Mouse (Mus musculus) midbrain, embryonic 11.5 days (tissue): ENCODE measurements around the gene Pdpn. TPM values are rescaled to one million over a fixed set of nuclear protein-coding genes. Genes with fewer than 3 reads are reported as not detected.

Experiments used
- ATAC-seq: fragments of 200-750 bp; cut with Nextera tagmentation; 2 replicates; pipeline ENCODE4 v1.8.0; 2017; ENCODE audit warnings: moderate TSS enrichment, moderate library complexity; ENCODE audit not compliant: low FRiP score
- DNase-seq: peaks from one replicate; pipeline ENCODE4 v3.0.0; 2015; ENCODE audit warnings: low spot score; ENCODE audit errors: missing footprints
- H3K27ac ChIP-seq: fragments of 300-500 bp; sonication (generic); 2 replicates; pipeline ENCODE4 v1.5.1; 2014; ENCODE audit warnings: low read depth, low read length
- H3K27me3 ChIP-seq: fragments of 300-500 bp; sonication (generic); 2 replicates; pipeline ENCODE4 v1.6.1; 2014; ENCODE audit warnings: mild to moderate bottlenecking, low read length, moderate library complexity, mixed read lengths; ENCODE audit not compliant: control insufficient read depth, insufficient read depth
- H3K36me3 ChIP-seq: fragments of 300-500 bp; sonication (generic); 2 replicates; pipeline ENCODE4 v1.6.1; 2014; ENCODE audit warnings: mild to moderate bottlenecking, low read length, moderate library complexity, mixed read lengths; ENCODE audit not compliant: control insufficient read depth, insufficient read depth
- H3K4me1 ChIP-seq: fragments of 300-500 bp; sonication (generic); 2 replicates; pipeline ENCODE4 v1.6.1; 2014; ENCODE audit warnings: low read length; ENCODE audit not compliant: control insufficient read depth, insufficient read depth
- H3K4me2 ChIP-seq: fragments of 300-500 bp; sonication (generic); 2 replicates; pipeline ENCODE4 v1.6.1; 2014; ENCODE audit warnings: mild to moderate bottlenecking, moderate library complexity
- H3K4me3 ChIP-seq: fragments of 300-500 bp; sonication (generic); 2 replicates; pipeline ENCODE4 v1.5.1; 2014; ENCODE audit warnings: low read depth, low read length
- H3K9ac ChIP-seq: fragments of 300-500 bp; sonication (generic); 2 replicates; pipeline ENCODE4 v1.6.1; 2014; ENCODE audit warnings: low read length
- H3K9me3 ChIP-seq: fragments of 300-500 bp; sonication (generic); 2 replicates; pipeline ENCODE4 v1.6.1; 2016; ENCODE audit warnings: low read length; ENCODE audit not compliant: control insufficient read depth
- WGBS: fragments of 180-500 bp; shearing (Covaris S2); extraction: QIAGEN DNeasy Blood & Tissue Kit; methylation state at CpG from one replicate; pipeline ENCODE4 v1.1.7; 2014; 5-methylcytosine and 5-hydroxymethylcytosine counted together
- polyA plus RNA-seq: library from polyadenylated mRNA; unstranded; fragments of >200 nt; fragmentation: Nextera tagmentation; extraction: Ambion mirVana; gene quantifications from 2 replicates; pipeline ENCODE4 v1.2.1, GENCODE M21; 2014

Pdpn gene
- polyA plus RNA-seq, 1 experiment from 2014 or later, result 119 TPM

GRCm38 (mm10) chr4:143270903-143271302, 28.5 kb downstream of the Pdpn start:
- 79% methylated on average over 3 of the region's 3 CpGs for WGBS
- H3K9me3 ChIP-seq, result no peaks in the 10 kb centered on the region
- H3K4me3 ChIP-seq, result no peak overlapping the region
- no peaks in the 10 kb centered on the region for H3K27me3 ChIP-seq
- H3K4me1 ChIP-seq, result no peaks in the 10 kb centered on the region
- no peak overlapping the region for H3K9ac ChIP-seq
- ATAC-seq (no peak), DNase-seq (no peak)
- no peak overlapping the region for H3K27ac ChIP-seq
- H3K4me2 ChIP-seq, result no peak overlapping the region
- peaks cover 12% of the 10 kb centered on the region for H3K36me3 ChIP-seq

- H3K27ac ChIP-seq, result no peak overlapping the region
Observed at GRCm38 (mm10) chr4:143262696-143263095, 36.7 kb downstream of the Pdpn start.

DNA sequence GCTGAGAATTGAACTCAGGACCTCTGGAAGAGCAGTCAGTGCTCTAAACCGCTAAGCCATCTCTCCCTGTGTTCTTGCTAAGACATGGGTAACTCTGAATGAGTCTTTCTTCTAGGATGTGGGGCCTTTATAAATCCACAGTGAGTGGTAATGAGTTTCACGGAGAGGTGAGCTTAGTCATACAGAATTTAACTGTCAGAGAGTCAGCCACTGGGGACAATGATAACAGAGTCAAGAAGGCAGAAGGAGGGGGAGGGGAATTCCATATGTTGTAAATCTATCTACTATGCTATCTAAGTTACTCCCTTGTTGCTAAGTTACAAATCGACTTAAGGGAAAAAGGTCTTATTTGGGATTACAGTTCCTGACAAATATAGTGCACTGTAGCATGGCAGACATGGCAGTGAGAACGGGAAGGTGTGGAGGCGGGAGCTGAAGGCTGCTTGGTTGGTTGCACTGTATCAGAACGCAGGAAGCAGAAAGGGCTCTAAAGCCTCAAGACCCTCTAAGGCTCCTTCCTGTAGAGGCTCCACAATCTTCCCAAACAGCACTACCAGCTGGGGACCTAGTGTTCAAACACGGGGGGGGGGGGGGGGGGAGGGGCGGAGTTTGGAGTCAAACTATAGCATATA, 39.5 kb downstream of the Pdpn start:
- H3K4me2 ChIP-seq, result no peak overlapping the region

More at GRCm38 (mm10) chr4:143262696-143263095, 36.7 kb downstream of the Pdpn start:
- Histone ChIP-seq H3K27me3 (no peaks in the 10 kb centered on the region), H3K4me3 (no peak overlapping the region), H3K36me3 (no peaks in the 10 kb centered on the region), H3K9ac (no peak overlapping the region), H3K4me1 (peaks cover 3% of the 10 kb centered on the region; the same call in 1 of the 2 replicates), H3K4me2 (no peak overlapping the region), H3K9me3 (no peaks in the 10 kb centered on the region)
- 79% methylated on average over 12 of the region's 12 CpGs for WGBS
- no peak for DNase-seq
- ATAC-seq, result no peak

DNA sequence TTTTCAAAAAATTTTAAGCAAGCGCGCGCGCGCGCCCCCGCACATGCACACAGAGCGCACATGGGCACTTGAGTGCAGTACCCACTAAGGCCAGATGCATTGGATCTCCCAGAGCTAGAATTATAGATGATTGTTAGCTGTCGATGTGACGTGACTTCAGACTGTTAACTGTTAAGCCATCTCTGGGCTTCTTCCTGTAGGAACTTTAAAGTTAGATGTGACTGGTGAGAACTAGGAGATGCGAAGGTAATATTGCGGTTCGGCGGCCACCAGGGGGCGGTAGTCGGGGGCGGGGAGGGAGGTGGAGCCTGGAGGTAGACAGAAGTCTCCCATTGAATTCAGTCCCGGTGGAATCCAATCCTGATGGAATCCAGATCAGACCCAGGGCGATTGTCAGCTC, 40.8 kb downstream of the Pdpn start:
- Histone ChIP-seq H3K9me3 (no peaks in the 10 kb centered on the region), H3K4me2 (no peak overlapping the region), H3K4me1 (peaks cover 3% of the 10 kb centered on the region; the same call in 1 of the 2 replicates), H3K36me3 (no peaks in the 10 kb centered on the region), H3K27ac (no peak overlapping the region), H3K9ac (no peak overlapping the region), H3K27me3 (no peaks in the 10 kb centered on the region), H3K4me3 (no peak overlapping the region)
- DNase-seq (peak; percentile 97), ATAC-seq (peak; percentile 62)
- 35% methylated on average over 19 of the region's 19 CpGs for WGBS

More for the DNA sequence above, 39.5 kb downstream of the Pdpn start:
- Histone ChIP-seq H3K4me3 (no peak overlapping the region), H3K4me1 (peaks cover 3% of the 10 kb centered on the region; the same call in 1 of the 2 replicates), H3K9me3 (no peaks in the 10 kb centered on the region), H3K9ac (no peak overlapping the region), H3K27ac (no peak overlapping the region), H3K36me3 (no peaks in the 10 kb centered on the region), H3K27me3 (no peaks in the 10 kb centered on the region)
- DNase-seq (peak; percentile 80), ATAC-seq (peak; percentile 43; the same call in 1 of the 2 replicates)
- WGBS, result 73% methylated on average over 6 of the region's 8 CpGs

- Histone ChIP-seq H3K9me3 (no peaks in the 10 kb centered on the region), H3K9ac (no peak overlapping the region), H3K4me1 (peaks cover 3% of the 10 kb centered on the region; the same call in 1 of the 2 replicates), H3K27me3 (no peaks in the 10 kb centered on the region), H3K4me3 (no peak overlapping the region), H3K4me2 (no peak overlapping the region), H3K36me3 (no peaks in the 10 kb centered on the region), H3K27ac (no peak overlapping the region)
- no peak for DNase-seq
- ATAC-seq, result no peak
- WGBS, result 59% methylated on average over 6 of the region's 6 CpGs
Observed at GRCm38 (mm10) chr4:143257971-143258370, 41.4 kb downstream of the Pdpn start.

- no peak overlapping the region for H3K9ac ChIP-seq
- H3K4me3 ChIP-seq, result no peak overlapping the region
- no peaks in the 10 kb centered on the region for H3K36me3 ChIP-seq
- WGBS, result 87% methylated on average over 8 of the region's 8 CpGs
- no peak overlapping the region for H3K27ac ChIP-seq
- H3K9me3 ChIP-seq, result no peaks in the 10 kb centered on the region
- H3K4me1 ChIP-seq, result peaks cover 3% of the 10 kb centered on the region; the same call in 1 of the 2 replicates
- no peak for ATAC-seq
- no peaks in the 10 kb centered on the region for H3K27me3 ChIP-seq
- H3K4me2 ChIP-seq, result no peak overlapping the region
- DNase-seq, result no peak
Observed at GRCm38 (mm10) chr4:143255541-143255940, 43.8 kb downstream of the Pdpn start.

DNA sequence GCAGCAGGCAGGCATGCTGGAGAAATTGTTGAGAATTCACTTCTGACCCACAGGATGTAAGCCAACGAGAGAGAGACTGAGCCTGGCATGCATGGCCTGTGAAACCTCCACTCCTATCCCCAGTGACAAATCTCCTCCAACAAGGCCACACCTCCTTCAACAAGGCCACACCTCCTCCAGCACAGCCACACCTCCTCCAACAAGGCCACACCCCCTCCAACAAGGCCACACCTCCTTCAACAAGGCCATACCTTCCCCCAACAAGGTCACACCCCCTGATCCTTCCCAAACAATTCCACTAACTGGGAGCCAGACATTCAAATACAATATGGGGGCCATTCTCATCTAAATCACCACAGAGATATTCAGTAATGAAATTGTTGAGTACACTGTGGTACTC, 46.0 kb downstream of the Pdpn start:
- Histone ChIP-seq H3K9ac (no peak overlapping the region), H3K4me1 (no peaks in the 10 kb centered on the region), H3K9me3 (no peaks in the 10 kb centered on the region), H3K4me3 (no peak overlapping the region), H3K27ac (no peak overlapping the region), H3K4me2 (no peak overlapping the region), H3K27me3 (no peaks in the 10 kb centered on the region), H3K36me3 (no peaks in the 10 kb centered on the region)
- peak; percentile 77 for DNase-seq
- 71% methylated on average over 1 of the region's 1 CpGs for WGBS
- ATAC-seq, result no peak

DNA sequence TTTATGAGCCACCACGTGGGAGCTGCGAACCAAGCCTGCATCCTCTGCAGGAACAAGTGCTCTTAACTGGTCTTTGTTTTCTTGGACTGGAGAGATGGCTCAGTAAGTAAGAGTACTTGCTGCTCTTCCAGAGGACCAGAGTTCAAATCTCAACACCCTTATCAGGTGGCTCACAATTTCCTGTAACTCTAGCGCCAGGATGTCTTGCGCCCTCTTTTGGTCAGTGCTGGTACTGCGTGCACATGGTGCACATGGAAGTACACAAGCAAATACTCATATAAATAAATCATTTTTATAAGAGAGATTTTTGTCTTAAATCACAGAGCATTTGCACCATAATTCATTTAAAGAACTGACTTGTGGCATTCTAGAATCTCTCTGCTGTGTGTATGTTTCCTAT, 51.3 kb downstream of the Pdpn start:
- H3K9ac ChIP-seq, result no peak overlapping the region
- no peaks in the 10 kb centered on the region for H3K4me1 ChIP-seq
- DNase-seq, result peak; percentile 86
- H3K36me3 ChIP-seq, result no peaks in the 10 kb centered on the region
- no peak for ATAC-seq
- no peak overlapping the region for H3K4me2 ChIP-seq
- H3K4me3 ChIP-seq, result no peak overlapping the region
- no peak overlapping the region for H3K27ac ChIP-seq
- no peaks in the 10 kb centered on the region for H3K9me3 ChIP-seq
- no peaks in the 10 kb centered on the region for H3K27me3 ChIP-seq
- whole genome bisulfite sequencing, result 72% methylated on average over 5 of the region's 5 CpGs

GRCm38 (mm10) chr4:143241294-143241693, 58.1 kb downstream of the Pdpn start:
- Histone ChIP-seq H3K27me3 (no peaks in the 10 kb centered on the region), H3K27ac (no peak overlapping the region), H3K9me3 (no peaks in the 10 kb centered on the region), H3K4me3 (no peak overlapping the region), H3K4me2 (no peak overlapping the region), H3K9ac (no peak overlapping the region), H3K4me1 (0 out of 2 replicates have a peak, but pooled peaks cover 4% of the 10 kb centered on the region), H3K36me3 (no peaks in the 10 kb centered on the region)
- no peak for ATAC-seq
- DNase-seq, result no peak
- WGBS, result 81% methylated on average over 9 of the region's 9 CpGs
